Mouse (Mus musculus): ENCODE data around the gene Anapc15. TPM values are rescaled to one million over a fixed set of nuclear protein-coding genes. Genes with fewer than 3 reads are reported as not detected.

The Anapc15 gene
- polyA plus RNA-seq (2015; fragmentation: Nextera tagmentation; extraction: Ambion mirVana), result 79.0 and 92.2 TPM in 2 replicates

- WGBS, result 88% methylated on average over 3 of the region's 3 CpGs
- Histone ChIP-seq H3K4me2 (replicated peaks) (no peak within 1 kb of the TSS), H3K9me3 (no peaks in the 10 kb centered on the region), H3K9ac (replicated peaks) (no peak within 1 kb of the TSS), H3K4me1 (replicated peaks) (no peaks in the 10 kb centered on the region), H3K27me3 (no peaks in the 10 kb centered on the region), H3K36me3 (no peaks in the 10 kb centered on the region), H3K4me3 (replicated peaks) (no peak within 1 kb of the TSS), H3K27ac (no peak within 1 kb of the TSS)
- ATAC-seq, result no peak
Measured at GRCm38 (mm10) chr7:101863415-101863814, at the start of gene Anapc15. Gene Anapc15 (plus strand): TSS chr7:101863715.

DNA sequence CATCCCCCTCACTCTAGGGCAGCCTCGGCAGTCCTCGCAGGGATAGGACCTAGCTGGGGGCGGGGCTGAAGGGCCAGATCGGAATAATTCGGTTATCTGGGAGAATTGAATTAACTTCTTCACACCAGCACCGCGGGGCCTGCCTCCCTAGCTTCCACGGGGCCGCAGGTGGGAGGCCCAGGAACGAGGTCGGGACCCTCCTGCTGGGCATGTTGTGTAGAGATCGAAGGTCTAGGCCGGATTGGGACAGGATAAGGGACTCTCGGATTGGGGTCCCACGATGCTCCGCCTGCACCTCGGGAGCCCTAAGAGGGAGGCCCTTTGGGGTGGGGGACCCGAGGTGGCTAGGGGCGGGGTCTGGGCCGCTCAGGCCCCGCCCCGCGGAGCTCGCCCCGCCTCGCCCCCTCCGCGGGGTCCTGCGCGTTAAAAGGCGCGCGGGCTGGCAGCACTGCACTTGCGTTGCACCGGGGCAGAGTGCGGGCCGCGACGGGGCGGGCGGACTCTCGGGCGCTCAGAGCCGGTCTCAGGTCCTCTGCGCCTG, 45.6 kb upstream of the Anapc15 start, which contains the start of gene Phox2a:
Gene Phox2a, plus strand, starts transcription at position 453 of the 541 bp plus-strand sequence.
- peak; percentile 31 for ATAC-seq
- under 1% methylated on average over 42 of the region's 45 CpGs for WGBS
- H3K36me3 ChIP-seq, result no peaks in the 10 kb centered on the region
- no peak within 1 kb of the TSS for H3K27ac ChIP-seq
- no peaks in the 10 kb centered on the region for H3K9me3 ChIP-seq
- peaks cover 31% of the 10 kb centered on the region for H3K4me1 ChIP-seq (replicated peaks)
- H3K27me3 ChIP-seq, result peaks cover 71% of the 10 kb centered on the region
- peak within 1 kb of the TSS; percentile 35 for H3K4me3 ChIP-seq (replicated peaks)
- H3K9ac ChIP-seq (replicated peaks), result peak within 1 kb of the TSS; percentile 19; the same call in 1 of the 2 replicates
- peak within 1 kb of the TSS; percentile 49 for H3K4me2 ChIP-seq (replicated peaks)

GRCm38 (mm10) chr7:101820295-101821030, 43.1 kb upstream of the Anapc15 start:
- Histone ChIP-seq H3K4me2 (replicated peaks) (peak overlapping the region; percentile 67), H3K27me3 (peaks cover 82% of the 10 kb centered on the region), H3K27ac (no peak overlapping the region), H3K4me3 (replicated peaks) (peak overlapping the region; percentile 41), H3K9me3 (no peaks in the 10 kb centered on the region), H3K9ac (replicated peaks) (no peak overlapping the region; the same call in 1 of the 2 replicates), H3K36me3 (peaks cover 19% of the 10 kb centered on the region), H3K4me1 (replicated peaks) (peaks cover 36% of the 10 kb centered on the region)
- WGBS, result 5% methylated on average over 35 of the region's 35 CpGs
- no peak for ATAC-seq

DNA sequence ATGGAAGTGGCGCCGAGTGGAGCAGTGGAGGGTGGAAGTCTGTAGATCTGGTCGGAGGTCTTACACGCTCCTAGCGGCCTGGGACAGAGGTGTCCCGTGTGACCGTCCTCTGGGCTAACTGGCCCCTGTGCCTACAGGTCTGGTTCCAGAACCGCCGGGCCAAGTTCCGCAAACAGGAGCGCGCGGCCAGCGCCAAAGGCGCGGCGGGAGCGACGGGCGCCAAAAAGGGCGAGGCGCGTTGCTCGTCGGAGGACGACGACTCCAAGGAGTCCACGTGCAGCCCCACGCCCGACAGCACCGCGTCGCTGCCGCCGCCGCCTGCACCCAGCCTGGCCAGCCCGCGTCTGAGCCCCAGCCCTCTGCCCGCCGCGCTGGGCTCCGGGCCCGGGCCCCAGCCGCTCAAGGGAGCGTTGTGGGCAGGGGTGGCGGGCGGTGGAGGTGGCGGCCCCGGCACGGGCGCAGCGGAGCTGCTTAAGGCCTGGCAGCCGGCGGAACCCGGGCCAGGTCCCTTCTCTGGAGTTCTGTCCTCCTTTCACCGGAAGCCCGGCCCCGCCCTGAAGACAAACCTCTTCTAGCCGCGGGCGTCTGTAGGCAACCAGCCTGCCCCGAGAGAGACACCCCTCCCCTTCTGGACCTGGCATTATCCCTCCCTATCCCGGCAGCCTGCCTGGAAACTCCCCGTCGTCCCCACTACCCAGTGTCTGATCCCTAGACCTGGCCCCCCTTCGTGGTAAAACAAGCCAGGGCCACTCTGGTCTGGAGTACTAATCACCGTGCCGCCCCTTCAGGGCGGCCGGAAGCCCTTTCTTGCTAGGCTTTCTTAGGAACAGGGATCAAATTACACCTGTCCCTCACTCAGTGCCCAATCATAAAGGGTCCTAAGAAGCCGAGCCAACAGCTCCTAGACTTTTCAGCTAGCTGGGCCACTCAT, 41.7 kb upstream of the Anapc15 start:
- peaks cover 71% of the 10 kb centered on the region for H3K27me3 ChIP-seq
- H3K9ac ChIP-seq (replicated peaks), result peak overlapping the region; percentile 63
- peaks cover 36% of the 10 kb centered on the region for H3K4me1 ChIP-seq (replicated peaks)
- H3K9me3 ChIP-seq, result no peaks in the 10 kb centered on the region
- H3K27ac ChIP-seq, result no peak overlapping the region
- peaks cover 31% of the 10 kb centered on the region for H3K36me3 ChIP-seq
- peak overlapping the region; percentile 41 for H3K4me3 ChIP-seq (replicated peaks)
- under 1% methylated on average over 71 of the region's 71 CpGs for WGBS
- H3K4me2 ChIP-seq (replicated peaks), result peak overlapping the region; percentile 67
- peak; percentile 58 for ATAC-seq

GRCm38 (mm10) chr7:101822836-101823757, 40.4 kb upstream of the Anapc15 start:
- H3K9me3 ChIP-seq, result no peaks in the 10 kb centered on the region
- H3K4me2 ChIP-seq (replicated peaks), result no peak overlapping the region
- H3K27me3 ChIP-seq, result peaks cover 59% of the 10 kb centered on the region
- peak; percentile 9; the same call in 1 of the 2 replicates for ATAC-seq
- H3K4me1 ChIP-seq (replicated peaks), result peaks cover 30% of the 10 kb centered on the region
- H3K9ac ChIP-seq (replicated peaks), result no peak overlapping the region
- peaks cover 42% of the 10 kb centered on the region for H3K36me3 ChIP-seq
- H3K27ac ChIP-seq, result no peak overlapping the region
- WGBS, result 32% methylated on average over 32 of the region's 32 CpGs
- H3K4me3 ChIP-seq (replicated peaks), result no peak overlapping the region

DNA sequence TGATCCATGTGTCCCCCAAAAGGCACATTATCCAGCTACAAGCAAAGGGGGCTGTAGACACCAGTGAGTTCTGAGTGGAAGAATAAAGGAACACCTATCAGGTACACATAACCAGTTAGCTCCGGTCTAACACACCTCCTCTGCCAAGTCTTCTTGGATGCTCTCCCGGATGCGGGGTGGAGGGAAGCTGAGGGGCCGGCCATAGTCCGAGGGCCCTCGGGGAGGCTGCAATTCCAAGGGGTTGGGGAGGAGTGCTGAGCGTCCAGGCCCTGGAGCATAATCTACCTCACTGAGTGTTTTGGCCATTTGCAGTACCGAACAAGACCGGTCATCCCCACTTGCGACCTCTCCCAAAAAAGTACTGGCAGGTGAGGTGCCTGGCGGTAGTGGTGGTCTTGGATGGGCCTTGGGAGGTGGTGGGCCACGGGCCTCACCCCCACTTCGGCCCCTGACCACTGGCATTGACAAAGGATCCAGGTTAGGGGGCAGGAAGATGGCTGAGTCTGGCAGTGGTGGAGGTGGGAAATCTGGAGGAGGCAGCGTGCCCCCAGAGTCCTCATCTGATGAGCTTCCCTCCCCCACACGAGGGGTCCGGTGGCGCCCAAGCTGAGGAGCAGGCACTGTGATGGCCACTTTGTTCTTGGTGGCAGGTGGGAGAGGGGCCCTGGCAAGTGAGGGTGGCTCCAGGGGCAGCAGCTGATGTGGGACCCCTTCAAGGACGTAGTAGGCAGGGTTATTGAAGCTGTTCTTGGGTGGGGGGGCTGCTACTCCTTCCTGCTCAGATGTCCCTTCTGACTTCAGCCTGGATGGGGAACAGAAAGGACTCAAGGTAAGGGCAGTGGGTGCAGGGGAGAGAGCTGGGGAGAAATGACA, 39.5 kb upstream of the Anapc15 start:
- peaks cover 25% of the 10 kb centered on the region for H3K4me1 ChIP-seq (replicated peaks)
- H3K27me3 ChIP-seq, result peaks cover 50% of the 10 kb centered on the region
- H3K36me3 ChIP-seq, result peaks cover 51% of the 10 kb centered on the region
- H3K27ac ChIP-seq, result no peak overlapping the region
- ATAC-seq, result no peak
- H3K4me3 ChIP-seq (replicated peaks), result no peak overlapping the region
- H3K9me3 ChIP-seq, result no peaks in the 10 kb centered on the region
- WGBS, result 89% methylated on average over 18 of the region's 18 CpGs
- no peak overlapping the region for H3K4me2 ChIP-seq (replicated peaks)
- no peak overlapping the region for H3K9ac ChIP-seq (replicated peaks)

- Histone ChIP-seq H3K4me3 (replicated peaks) (no peak overlapping the region), H3K9me3 (no peaks in the 10 kb centered on the region), H3K9ac (replicated peaks) (no peak overlapping the region), H3K36me3 (peaks cover 73% of the 10 kb centered on the region), H3K27ac (no peak overlapping the region), H3K27me3 (no peaks in the 10 kb centered on the region), H3K4me2 (replicated peaks) (no peak overlapping the region), H3K4me1 (replicated peaks) (peaks cover 20% of the 10 kb centered on the region)
- no peak for ATAC-seq
- 96% methylated on average over 3 of the region's 3 CpGs for WGBS
Measured at GRCm38 (mm10) chr7:101830373-101830772, 33.1 kb upstream of the Anapc15 start.

DNA sequence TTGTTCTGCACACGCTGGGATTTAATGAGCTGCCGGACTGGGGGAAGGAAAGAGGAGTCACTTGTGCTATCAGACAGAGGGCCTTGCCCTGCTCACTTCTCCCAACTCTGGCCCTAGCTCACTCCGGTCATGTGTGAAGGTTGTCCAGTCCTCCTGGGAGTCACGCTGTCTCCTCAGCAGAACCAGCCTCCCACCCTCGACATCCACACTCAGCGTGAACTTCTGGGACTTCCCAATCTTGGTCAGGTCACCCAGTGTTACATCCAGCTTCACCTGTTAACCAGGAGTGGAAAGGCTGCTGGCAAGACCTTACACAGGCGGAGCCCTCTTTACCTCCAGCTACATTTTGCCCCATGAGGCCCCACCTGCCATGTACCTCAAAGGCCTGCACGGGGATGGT, 32.1 kb upstream of the Anapc15 start:
- Histone ChIP-seq H3K36me3 (peaks cover 64% of the 10 kb centered on the region), H3K27me3 (no peaks in the 10 kb centered on the region), H3K9ac (replicated peaks) (no peak overlapping the region), H3K4me2 (replicated peaks) (no peak overlapping the region), H3K27ac (no peak overlapping the region), H3K9me3 (no peaks in the 10 kb centered on the region), H3K4me3 (replicated peaks) (no peak overlapping the region), H3K4me1 (replicated peaks) (peaks cover 31% of the 10 kb centered on the region)
- ATAC-seq, result no peak
- WGBS, result 95% methylated on average over 8 of the region's 8 CpGs

GRCm38 (mm10) chr7:101832372-101832771, 31.1 kb upstream of the Anapc15 start:
- no peak for ATAC-seq
- Histone ChIP-seq H3K4me3 (replicated peaks) (no peak overlapping the region), H3K27me3 (no peaks in the 10 kb centered on the region), H3K36me3 (peaks cover 56% of the 10 kb centered on the region), H3K4me2 (replicated peaks) (no peak overlapping the region), H3K27ac (no peak overlapping the region), H3K9me3 (no peaks in the 10 kb centered on the region), H3K9ac (replicated peaks) (no peak overlapping the region), H3K4me1 (replicated peaks) (peaks cover 40% of the 10 kb centered on the region)
- WGBS, result 91% methylated on average over 4 of the region's 4 CpGs

DNA sequence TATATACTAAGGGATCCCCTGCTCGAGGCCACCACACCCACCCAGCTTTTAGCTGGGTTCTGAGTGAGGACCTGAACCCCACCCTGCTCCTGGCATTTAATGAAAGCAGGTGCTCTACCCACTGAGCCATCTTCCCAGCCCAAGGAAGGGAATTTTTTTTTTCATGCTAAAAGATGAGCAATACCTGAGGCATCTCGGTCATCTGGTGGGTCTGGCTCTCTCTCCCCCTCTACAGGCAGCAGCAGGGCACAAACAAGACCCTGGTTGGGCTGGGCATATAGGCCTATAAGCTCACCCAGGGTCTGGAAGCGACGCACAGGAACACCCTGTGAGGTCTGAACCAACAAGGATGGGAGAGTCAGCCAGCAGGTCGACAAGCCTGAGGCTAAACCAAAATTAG, 30.2 kb upstream of the Anapc15 start:
- peaks cover 46% of the 10 kb centered on the region for H3K36me3 ChIP-seq
- peaks cover 46% of the 10 kb centered on the region for H3K4me1 ChIP-seq (replicated peaks)
- no peaks in the 10 kb centered on the region for H3K9me3 ChIP-seq
- 77% methylated on average over 5 of the region's 5 CpGs for WGBS
- H3K27ac ChIP-seq, result peak overlapping the region; percentile 67; the same call in 1 of the 2 replicates
- no peak overlapping the region for H3K4me2 ChIP-seq (replicated peaks)
- no peak for ATAC-seq
- H3K4me3 ChIP-seq (replicated peaks), result no peak overlapping the region
- H3K27me3 ChIP-seq, result no peaks in the 10 kb centered on the region
- no peak overlapping the region for H3K9ac ChIP-seq (replicated peaks)

All from midbrain, embryonic 13.5 days (tissue).